Comparison of ENCODE assay signal across 19 mouse cellular contexts in the genomic region with DNA sequence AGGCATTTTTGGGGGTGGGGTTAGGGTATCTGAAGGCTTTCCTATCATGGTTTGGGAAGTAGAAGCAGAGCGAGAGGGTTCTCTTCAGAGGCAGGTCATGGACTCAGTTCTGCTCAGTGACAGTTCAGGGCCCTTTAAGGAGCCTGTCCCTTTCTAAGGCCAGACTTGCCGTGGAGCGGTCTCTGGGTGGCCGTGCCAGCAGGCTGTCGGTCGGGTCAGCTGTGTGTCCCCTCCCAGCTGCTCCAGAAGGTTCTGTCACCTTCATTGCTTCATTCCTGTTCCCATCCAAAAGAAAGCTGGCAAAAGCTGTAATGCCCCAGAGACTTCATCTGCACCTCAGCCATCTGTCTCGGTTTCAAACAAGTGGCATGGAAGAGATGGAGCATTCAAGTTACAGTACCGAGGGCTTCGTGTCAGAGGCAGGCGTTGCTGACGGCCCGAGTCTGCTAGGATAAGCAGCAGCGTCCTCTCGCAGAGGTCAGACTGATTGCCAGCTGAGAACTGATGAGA. TPM values are rescaled to one million over a fixed set of nuclear protein-coding genes. Genes with fewer than 3 reads are reported as not detected.
A peak's percentile ranks its signal among the peaks of the same experiment; 100 is the strongest.
DNase-seq lines count a peak whose midpoint lies in the region; ATAC-seq and TF ChIP-seq lines count a peak whose summit lies in the region.
"Had no signal": no experiment of that assay in that cellular context is flagged by ENCODE, and none has a peak within 500 bp of the region (broad histone marks: within the 10 kb centered on the region; RNA-seq: fewer than 3 reads in every experiment).

No protein-coding gene starts in this region.

- H3K4me1 ChIP-seq in heart, embryonic 12.5 days (replicated peaks): 0 out of 2 replicates have a peak, but pooled peaks cover 4% of the 10 kb centered on the region
- H3K4me1 ChIP-seq in testis, adult 2 months (ENCODE audit: control insufficient read depth, insufficient read depth, low read length): peaks cover 5% of the 10 kb centered on the region
- H3K4me1 ChIP-seq: forebrain, embryonic 15.5 days; midbrain, embryonic 12.5 days had no signal

- DNase-seq in cerebellum, postnatal 10 days: peak; percentile 54 to 64
- no peak for DNase-seq in cerebellum, postnatal 36 days
- DNase-seq in heart, postnatal 25 days (ENCODE audit: low spot score): no peak
- DNase-seq in testis, postnatal 10 days (ENCODE audit: low spot score): no peak
- DNase-seq in neural tube, embryonic 10.5 days (ENCODE audit: extremely low spot score, low spot score): no peak
- DNase-seq: cerebellum, adult 11 months; cerebellum, postnatal 25 days; heart, postnatal 10 days; kidney, adult 8-10 months; kidney, postnatal 36 days; right cerebral cortex, postnatal 25 days; thymus, postnatal 4 days had no signal

- 57% methylated on average over 14 of the region's 14 CpGs for WGBS in heart, embryonic 12.5 days

- H3K9me3 ChIP-seq in heart, embryonic 12.5 days (replicated peaks): no peaks in the 10 kb centered on the region
- H3K9me3 ChIP-seq: forebrain, embryonic 15.5 days; liver, embryonic 15.5 days; midbrain, embryonic 12.5 days; neural tube, embryonic 15.5 days had no signal

- H3K9ac ChIP-seq in heart, embryonic 12.5 days: 0 out of 2 replicates have a peak overlapping the region, but pooled peaks have one; percentile 47
- H3K9ac ChIP-seq: forebrain, embryonic 15.5 days; liver, embryonic 15.5 days; midbrain, embryonic 12.5 days; neural tube, embryonic 15.5 days had no signal

- H3K27me3 ChIP-seq in heart, embryonic 12.5 days (replicated peaks): no peaks in the 10 kb centered on the region
- H3K27me3 ChIP-seq in testis, adult 2 months (ENCODE audit: control insufficient read depth, insufficient read depth, low read length): no peaks in the 10 kb centered on the region
- H3K27me3 ChIP-seq: forebrain, embryonic 15.5 days; liver, embryonic 15.5 days; midbrain, embryonic 12.5 days; neural tube, embryonic 15.5 days had no signal

- no peak for TF ChIP-seq CTCF in testis, adult 2 months (IDR thresholded peaks at IDR 0.05; ENCODE audit: control insufficient read depth, insufficient read depth, insufficient replicate concordance, low read depth, low read length)

- intact Hi-C loops in heart, postnatal 25 days (cut with DNase I): no loop called here

- peaks cover 67% of the 10 kb centered on the region for H3K36me3 ChIP-seq in heart, embryonic 12.5 days
- H3K36me3 ChIP-seq in testis, adult 2 months (ENCODE audit: control insufficient read depth, insufficient read depth, low read length): no peaks in the 10 kb centered on the region

- ATAC-seq in heart, embryonic 12.5 days (ENCODE audit: insufficient number of reproducible peaks, low FRiP score): no peak
- ATAC-seq: forebrain, embryonic 15.5 days had no signal

- peak overlapping the region; percentile 47 for H3K27ac ChIP-seq in heart, embryonic 12.5 days (ENCODE audit: poor library complexity, severe bottlenecking)
- no peak overlapping the region for H3K27ac ChIP-seq in testis, adult 2 months (ENCODE audit: control insufficient read depth, insufficient read depth, low read depth, low read length)
- H3K27ac ChIP-seq: forebrain, embryonic 15.5 days; liver, embryonic 15.5 days; macrophage; midbrain, embryonic 12.5 days; neural tube, embryonic 15.5 days had no signal

- no peak for TF ChIP-seq POLR2A in testis, adult 2 months (IDR thresholded peaks at IDR 0.05; ENCODE audit: control insufficient read depth, low read depth, low read length)

- no peak overlapping the region for H3K4me3 ChIP-seq in heart, embryonic 12.5 days
- H3K4me3 ChIP-seq in testis, adult 2 months (ENCODE audit: control insufficient read depth, low read depth, low read length): peak overlapping the region; percentile 62
- H3K4me3 ChIP-seq: forebrain, embryonic 15.5 days; liver, embryonic 15.5 days; midbrain, embryonic 12.5 days; neural tube, embryonic 15.5 days had no signal

- no peak overlapping the region for H3K4me2 ChIP-seq in heart, embryonic 12.5 days
- H3K4me2 ChIP-seq: forebrain, embryonic 15.5 days; liver, embryonic 15.5 days; midbrain, embryonic 12.5 days; neural tube, embryonic 15.5 days had no signal

RNA-seq across cellular contexts. Expression of gene Anp32e, which starts 16.7 kb away (rescaled TPM):
- 222 and 229 TPM in 2 replicates for polyA plus RNA-seq in heart, embryonic 12.5 days (2016; fragmentation: Nextera tagmentation; extraction: Ambion mirVana)
- total RNA-seq in heart, postnatal 25 days (2021): 10 to 100 TPM; 74.2 to 92.2 TPM
- polyA plus RNA-seq in testis, adult 2 months (2012; rRNA removed): 4.4 and 6.0 TPM in 2 replicates

RNA-seq across cellular contexts. Expression of gene Car14, which starts 41.3 kb away (rescaled TPM):
- 24.7 and 26.3 TPM in 2 replicates for polyA plus RNA-seq in heart, embryonic 12.5 days (2016; fragmentation: Nextera tagmentation; extraction: Ambion mirVana)
- total RNA-seq in heart, postnatal 25 days (2021): 100 to 1,000 TPM; 171 to 175 TPM
- 2.0 TPM in 2 replicates for polyA plus RNA-seq in testis, adult 2 months (2012; rRNA removed)
- polyA plus RNA-seq: macrophage had no signal

RNA-seq across cellular contexts. Expression of gene Plekho1, which starts 50.0 kb away (rescaled TPM):
- 76.1 and 80.8 TPM in 2 replicates for polyA plus RNA-seq in heart, embryonic 12.5 days (2016; fragmentation: Nextera tagmentation; extraction: Ambion mirVana)
- total RNA-seq in heart, postnatal 25 days (2021): 10 to 100 TPM; 76.4 to 89.1 TPM
- 43.8 and 55.7 TPM in 2 replicates for polyA plus RNA-seq in testis, adult 2 months (2012; rRNA removed)

RNA-seq across cellular contexts. Expression of gene Aph1a, which starts 52.0 kb away (rescaled TPM):
- 31.8 and 33.8 TPM in 2 replicates for polyA plus RNA-seq in heart, embryonic 12.5 days (2016; fragmentation: Nextera tagmentation; extraction: Ambion mirVana)
- 100 to 1,000 TPM; 110 to 120 TPM for total RNA-seq in heart, postnatal 25 days (2021)
- 14.9 and 17.6 TPM in 2 replicates for polyA plus RNA-seq in testis, adult 2 months (2012; rRNA removed)

RNA-seq across cellular contexts. Expression of gene BC028528, which starts 54.0 kb away (rescaled TPM):
- 26.1 and 26.3 TPM in 2 replicates for polyA plus RNA-seq in heart, embryonic 12.5 days (2016; fragmentation: Nextera tagmentation; extraction: Ambion mirVana)
- 10 to 100 TPM in 1 of 2 experiments, 1 to 10 TPM in 1; 7.2 to 13.9 TPM for total RNA-seq in heart, postnatal 25 days (2021)
- 1.7 and 2.4 TPM in 2 replicates for polyA plus RNA-seq in testis, adult 2 months (2012; rRNA removed)

Comparison
In these comparisons a context has a peak if more than half of its experiments do, and no peak if none do; other contexts are left out.
1. DNase-seq: peak in cerebellum, postnatal 10 days (2 of 2); none in cerebellum, postnatal 36 days (0 of 2), heart, postnatal 25 days (single experiment), testis, postnatal 10 days (single experiment) and neural tube, embryonic 10.5 days (single experiment).
2. RNA of gene Anp32e, which starts 16.7 kb away (polyA plus RNA-seq): 222 to 229 TPM in heart, embryonic 12.5 days; 4.4 to 6.0 TPM in testis, adult 2 months; every median in the first group is over 10 times any median in the second.